Mouse (Mus musculus) embryonic fibroblast, embryonic 13.5 days (primary cell): Measurements from ENCODE around the gene Tsc22d2.

Experiments
- CTCF ChIP-seq: IDR thresholded peaks from 2 replicates; pipeline ENCODE4 v1.5.1; 2011; ENCODE audit warnings: mild to moderate bottlenecking, control low read depth, low read length, moderate library complexity, borderline replicate concordance; ENCODE audit not compliant: insufficient read depth
- POLR2A ChIP-seq: IDR thresholded peaks from 2 replicates; pipeline ENCODE4 v1.6.1; 2011; ENCODE audit warnings: low read depth, mild to moderate bottlenecking, control low read depth, low read length, moderate library complexity

- TF ChIP-seq CTCF = no peak
- TF ChIP-seq POLR2A = no peak
Observed at GRCm38 (mm10) chr3:58372905-58373208, 41.7 kb upstream of the Tsc22d2 start.
